Mouse (Mus musculus) limb, embryonic 11.5 days (tissue): Measurements from ENCODE around the gene Slc25a25. TPM values are rescaled to one million over a fixed set of nuclear protein-coding genes. Genes with fewer than 3 reads are reported as not detected.

Experiments
- ATAC-seq: fragments of 200-750 bp; cut with Nextera tagmentation; 2 replicates; pipeline ENCODE4 v1.8.0; 2017; ENCODE audit warnings: low read depth; ENCODE audit not compliant: insufficient number of reproducible peaks, low FRiP score, low TSS enrichment
- DNase-seq: peaks from one replicate; pipeline ENCODE4 v3.0.0-alpha.2; 2015; ENCODE audit warnings: low spot score
- H3K27ac ChIP-seq: fragments of 300-500 bp; sonication (generic); replicated peaks from 2 replicates; pipeline ENCODE4 v1.5.1; 2014; ENCODE audit warnings: low read depth, mild to moderate bottlenecking, low read length
- H3K27me3 ChIP-seq: fragments of 300-500 bp; sonication (generic); 2 replicates; pipeline ENCODE4 v1.6.1; 2014; ENCODE audit warnings: mild to moderate bottlenecking, low read length, mixed read lengths; ENCODE audit not compliant: control insufficient read depth, insufficient read depth
- H3K36me3 ChIP-seq: fragments of 300-500 bp; sonication (generic); 2 replicates; pipeline ENCODE4 v1.6.1; 2014; ENCODE audit warnings: mild to moderate bottlenecking, low read length, moderate library complexity, mixed read lengths; ENCODE audit not compliant: control insufficient read depth, insufficient read depth
- H3K4me1 ChIP-seq: fragments of 300-500 bp; sonication (generic); 2 replicates; pipeline ENCODE4 v1.6.1; 2014; ENCODE audit warnings: low read length, mixed read lengths; ENCODE audit not compliant: control insufficient read depth, insufficient read depth
- H3K4me2 ChIP-seq: fragments of 300-500 bp; sonication (generic); 2 replicates; pipeline ENCODE4 v1.6.1; 2014; ENCODE audit warnings: low read depth, mild to moderate bottlenecking, moderate library complexity; ENCODE audit not compliant: severe bottlenecking
- H3K4me3 ChIP-seq: fragments of 300-500 bp; sonication (generic); 2 replicates; pipeline ENCODE4 v1.5.1; 2014; ENCODE audit warnings: low read depth, low read length
- H3K9ac ChIP-seq: fragments of 300-500 bp; sonication (generic); 2 replicates; pipeline ENCODE4 v1.6.1; 2014; ENCODE audit warnings: mild to moderate bottlenecking, low read length
- H3K9me3 ChIP-seq: fragments of 300-500 bp; sonication (generic); 2 replicates; pipeline ENCODE4 v1.6.1; 2016; ENCODE audit warnings: low read length; ENCODE audit not compliant: control insufficient read depth
- WGBS: fragments of 180-500 bp; shearing (Covaris S2); extraction: QIAGEN DNeasy Blood & Tissue Kit; methylation state at CpG from one replicate; pipeline ENCODE4 v1.1.7; 2014; 5-methylcytosine and 5-hydroxymethylcytosine counted together
- polyA plus RNA-seq: library from polyadenylated mRNA; unstranded; fragments of >200 nt; fragmentation: Nextera tagmentation; extraction: Ambion mirVana; gene quantifications from 2 replicates; pipeline ENCODE4 v1.2.1, GENCODE M21; 2014

The Slc25a25 gene
- polyA plus RNA-seq, 1 experiment from 2014 or later: 19.2 TPM

DNA sequence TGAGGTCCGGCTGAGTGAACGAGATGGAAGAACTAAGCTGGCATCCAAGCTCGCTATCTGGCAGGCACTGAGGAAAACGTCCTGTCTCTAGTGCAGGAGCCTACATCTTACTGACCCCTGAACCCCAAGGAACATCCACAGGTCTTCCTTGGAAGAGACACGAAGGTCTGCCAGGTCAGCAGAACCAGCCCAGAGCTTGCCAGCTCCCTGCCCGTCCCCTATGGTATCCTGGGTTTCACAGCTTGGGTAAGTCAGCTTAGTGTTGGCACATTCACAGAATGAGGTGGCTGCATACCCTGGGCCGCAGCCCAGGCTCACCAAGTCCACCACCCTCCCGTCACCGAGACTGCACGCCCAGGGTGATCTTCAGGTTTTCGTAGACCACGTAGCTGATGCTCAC, 35.4 kb downstream of the Slc25a25 start:
- Histone ChIP-seq H3K27me3 (no peaks in the 10 kb centered on the region), H3K4me1 (no peaks in the 10 kb centered on the region), H3K9me3 (no peaks in the 10 kb centered on the region), H3K36me3 (peaks cover 25% of the 10 kb centered on the region; the same call in 1 of the 2 replicates), H3K9ac (no peak overlapping the region), H3K27ac (no peak overlapping the region), H3K4me3 (no peak overlapping the region), H3K4me2 (no peak overlapping the region)
- ATAC-seq (no peak), DNase-seq (no peak)
- 95% methylated on average over 12 of the region's 12 CpGs for WGBS

- Histone ChIP-seq H3K4me2 (no peak overlapping the region), H3K4me1 (peaks cover 4% of the 10 kb centered on the region; the same call in 1 of the 2 replicates), H3K4me3 (no peak overlapping the region), H3K9me3 (no peaks in the 10 kb centered on the region), H3K36me3 (peaks cover 22% of the 10 kb centered on the region; the same call in 1 of the 2 replicates), H3K9ac (no peak overlapping the region), H3K27me3 (no peaks in the 10 kb centered on the region), H3K27ac (no peak overlapping the region)
- 45% methylated on average over 5 of the region's 5 CpGs for WGBS
- DNase-seq (no peak), ATAC-seq (no peak)
These were observed 37.3 kb downstream of the Slc25a25 start for GRCm38 (mm10) chr2:32413936-32414335.

GRCm38 (mm10) chr2:32412742-32413531, 38.3 kb downstream of the Slc25a25 start:
- Histone ChIP-seq H3K36me3 (peaks cover 22% of the 10 kb centered on the region; the same call in 1 of the 2 replicates), H3K27me3 (no peaks in the 10 kb centered on the region), H3K27ac (no peak overlapping the region), H3K9me3 (no peaks in the 10 kb centered on the region), H3K4me3 (no peak overlapping the region), H3K4me2 (no peak overlapping the region), H3K4me1 (peaks cover 10% of the 10 kb centered on the region; the same call in 1 of the 2 replicates), H3K9ac (no peak overlapping the region)
- no peak for DNase-seq
- WGBS: 91% methylated on average over 6 of the region's 6 CpGs
- no peak for ATAC-seq

DNA sequence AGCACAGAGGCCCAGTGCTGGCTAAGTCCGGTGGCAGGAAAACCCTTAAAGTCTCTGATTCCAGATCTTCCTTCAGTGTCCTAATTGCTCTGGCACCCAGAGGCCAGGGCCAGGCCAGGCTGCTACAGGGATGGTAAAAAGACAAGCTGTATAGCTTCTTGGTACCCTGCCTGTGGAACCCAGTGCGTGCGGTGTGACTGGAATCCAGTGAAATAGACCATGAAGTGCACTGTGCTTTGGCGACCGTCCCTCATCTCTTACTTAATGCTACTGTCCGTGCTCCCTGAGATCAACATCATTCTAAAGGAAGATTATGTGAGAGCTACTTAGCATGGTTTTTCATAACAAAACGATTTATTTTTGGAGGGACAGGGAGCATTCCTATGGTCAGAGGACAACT, 39.8 kb downstream of the Slc25a25 start:
- H3K36me3 ChIP-seq: peaks cover 13% of the 10 kb centered on the region; the same call in 1 of the 2 replicates
- DNase-seq: no peak
- H3K27ac ChIP-seq: no peak overlapping the region
- no peaks in the 10 kb centered on the region for H3K27me3 ChIP-seq
- peaks cover 10% of the 10 kb centered on the region; the same call in 1 of the 2 replicates for H3K4me1 ChIP-seq
- H3K9me3 ChIP-seq: no peaks in the 10 kb centered on the region
- ATAC-seq: no peak
- no peak overlapping the region for H3K4me2 ChIP-seq
- H3K4me3 ChIP-seq: no peak overlapping the region
- H3K9ac ChIP-seq: no peak overlapping the region
- 87% methylated on average over 7 of the region's 7 CpGs for WGBS

DNA sequence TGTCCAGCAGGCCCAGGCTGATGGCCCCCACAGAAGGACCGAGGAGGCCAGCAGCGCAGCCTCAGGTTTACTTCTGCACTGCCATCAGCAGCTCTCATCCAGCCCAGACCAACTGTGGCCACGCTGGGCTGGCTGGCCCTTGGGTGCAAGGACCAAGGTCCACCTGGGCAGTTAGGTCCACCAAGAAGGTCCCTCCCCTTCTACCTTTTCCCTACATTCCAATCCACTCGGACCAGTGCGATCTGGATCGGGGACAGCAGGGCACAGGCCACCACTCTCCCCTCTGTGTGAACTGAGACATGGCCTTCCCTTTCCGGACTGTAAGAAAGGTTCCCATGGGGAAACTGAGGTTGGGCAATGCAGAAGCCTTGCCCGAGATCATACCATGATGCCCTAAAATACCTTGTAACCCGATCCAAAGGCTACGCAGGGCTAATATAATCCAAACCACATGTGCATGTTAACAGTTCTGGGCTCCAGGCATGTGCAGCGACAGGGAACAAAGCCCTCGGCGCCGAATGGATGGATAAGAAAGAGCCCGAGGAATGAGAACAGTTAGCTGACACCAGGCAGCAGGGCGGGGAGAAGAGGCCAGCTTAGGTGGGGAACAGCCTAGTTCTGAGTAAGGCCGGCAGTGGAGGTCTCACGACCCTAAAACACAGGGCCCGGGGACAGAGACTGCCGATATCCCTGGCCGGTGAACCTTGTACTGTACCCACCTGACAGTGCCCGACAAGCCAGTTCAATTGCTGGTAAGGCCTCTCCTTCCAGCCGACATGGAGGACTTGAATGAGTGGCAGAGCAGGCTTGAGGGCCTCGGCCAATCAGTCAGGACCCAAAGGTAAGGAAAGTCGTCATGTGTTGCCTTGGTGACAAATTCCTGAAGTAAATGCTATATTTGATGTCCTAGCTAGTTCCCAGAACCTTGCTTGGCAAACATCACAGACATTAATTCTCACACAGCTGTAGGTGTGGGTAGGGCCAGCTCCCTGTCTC, 42.5 kb downstream of the Slc25a25 start:
- H3K9me3 ChIP-seq: no peaks in the 10 kb centered on the region
- H3K27me3 ChIP-seq: no peaks in the 10 kb centered on the region
- peak overlapping the region; percentile 95 for H3K27ac ChIP-seq
- peak overlapping the region; percentile 29 for H3K4me2 ChIP-seq
- H3K36me3 ChIP-seq: no peaks in the 10 kb centered on the region; the same call in 1 of the 2 replicates
- H3K9ac ChIP-seq: peak overlapping the region; percentile 46
- H3K4me1 ChIP-seq: peaks cover 10% of the 10 kb centered on the region; the same call in 1 of the 2 replicates
- peak; percentile 69 for ATAC-seq
- 36% methylated on average over 25 of the region's 25 CpGs for WGBS
- peak; percentile 82 for DNase-seq
- H3K4me3 ChIP-seq: no peak overlapping the region

DNA sequence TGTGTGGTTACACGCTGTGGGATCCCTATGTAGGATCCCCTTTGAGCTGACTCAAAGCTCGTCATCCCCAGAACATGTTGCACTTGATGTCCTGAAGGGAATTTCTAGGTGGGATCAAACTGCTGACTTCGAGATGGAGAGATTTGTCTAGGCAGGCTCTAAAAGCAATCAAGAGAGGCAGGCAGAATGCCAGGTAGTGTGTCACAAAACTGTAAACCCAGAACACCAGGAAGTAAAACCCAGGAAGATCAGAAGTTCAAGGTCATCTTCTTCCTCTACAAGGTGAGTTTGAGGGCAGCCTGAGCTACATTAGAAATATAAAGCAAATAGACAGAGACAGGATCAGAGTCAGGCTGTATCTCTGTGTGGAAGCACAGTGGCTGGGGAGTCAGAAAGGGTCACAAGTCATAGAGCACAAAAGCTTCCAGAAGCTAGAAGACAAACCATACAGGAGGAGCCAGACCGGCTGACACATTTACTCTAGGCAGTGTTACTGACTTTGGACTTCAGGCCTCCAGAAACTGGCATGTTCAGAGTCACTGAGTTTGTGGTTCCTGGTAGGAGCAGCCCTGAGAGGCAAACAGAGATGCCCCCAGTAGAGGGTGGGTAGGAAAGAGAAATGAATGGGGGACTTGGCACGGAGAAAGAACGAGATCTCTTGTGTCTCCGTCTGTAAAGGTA, 44.0 kb downstream of the Slc25a25 start:
- ATAC-seq: no peak
- Histone ChIP-seq H3K4me2 (no peak overlapping the region), H3K27ac (0 out of 2 replicates have a peak overlapping the region, but pooled peaks have one; percentile 14), H3K9ac (no peak overlapping the region), H3K9me3 (no peaks in the 10 kb centered on the region), H3K36me3 (no peaks in the 10 kb centered on the region), H3K27me3 (no peaks in the 10 kb centered on the region), H3K4me3 (no peak overlapping the region), H3K4me1 (peaks cover 10% of the 10 kb centered on the region; the same call in 1 of the 2 replicates)
- WGBS: 86% methylated on average over 7 of the region's 7 CpGs
- no peak for DNase-seq

DNA sequence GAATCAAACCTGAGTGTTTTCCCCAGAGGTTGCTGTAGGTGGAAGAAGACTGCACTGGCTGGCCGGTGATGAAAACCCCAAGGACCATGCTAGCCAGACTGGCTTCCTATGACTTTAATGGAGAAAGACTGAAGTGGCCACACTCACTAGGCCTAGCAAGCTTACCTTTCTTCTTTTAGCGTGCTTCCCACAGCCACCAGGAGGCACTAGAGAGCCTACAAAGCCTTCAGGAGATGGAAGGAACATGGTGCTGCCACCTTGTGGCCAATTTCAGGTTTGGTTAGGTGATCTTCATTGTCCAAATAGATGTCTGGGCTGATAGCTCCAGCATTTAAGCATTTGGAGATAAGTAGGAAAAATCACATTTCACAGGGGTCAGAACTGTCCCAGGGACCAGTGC, 46.6 kb downstream of the Slc25a25 start:
- DNase-seq: peak; percentile 99
- no peak overlapping the region for H3K27ac ChIP-seq
- ATAC-seq: no peak
- H3K4me3 ChIP-seq: no peak overlapping the region
- H3K27me3 ChIP-seq: no peaks in the 10 kb centered on the region
- H3K4me1 ChIP-seq: peaks cover 10% of the 10 kb centered on the region; the same call in 1 of the 2 replicates
- H3K9ac ChIP-seq: no peak overlapping the region
- H3K9me3 ChIP-seq: no peaks in the 10 kb centered on the region
- WGBS: 11% methylated on average over 2 of the region's 2 CpGs
- H3K4me2 ChIP-seq: no peak overlapping the region
- H3K36me3 ChIP-seq: peaks cover 6% of the 10 kb centered on the region; the same call in 1 of the 2 replicates
